Mouse (Mus musculus): ENCODE data around the gene Usp47.

DNA sequence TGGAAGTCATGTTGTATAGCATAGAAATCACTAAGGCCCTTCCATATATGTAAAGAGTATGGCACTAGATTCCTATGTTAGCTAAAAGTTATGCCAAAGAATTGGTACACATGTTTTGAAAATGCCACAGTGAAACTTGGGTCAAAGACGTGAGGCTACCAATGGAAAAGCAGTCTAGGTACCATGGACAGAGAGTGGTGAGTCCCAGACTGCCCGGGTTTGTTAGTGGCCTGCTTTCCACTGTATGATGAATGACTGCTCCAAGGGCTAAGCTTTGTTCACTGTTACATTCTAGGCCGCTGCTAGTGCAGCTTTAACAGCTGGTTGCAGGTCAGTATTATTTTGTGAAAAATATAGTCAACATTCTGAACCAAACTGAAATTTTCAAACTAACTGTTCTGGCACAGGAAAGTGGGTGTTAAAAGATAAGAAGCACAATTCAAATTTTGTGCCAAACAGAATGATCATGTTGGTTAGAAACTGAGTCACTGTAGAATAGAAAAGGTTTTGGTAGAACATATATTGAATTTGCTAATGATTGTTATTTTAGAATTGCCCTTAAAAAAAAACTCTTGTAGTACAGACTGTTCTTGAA lies 22.6 kb downstream of the Usp47 start:
- TF ChIP-seq POU5F1 (IDR thresholded peaks at IDR 0.05; ENCODE audit: borderline replicate concordance, low read length) (no peak), CTCF (conservative IDR thresholded peaks at IDR 0.05; ENCODE audit: low read length) (no peak), NANOG (IDR thresholded peaks at IDR 0.05; ENCODE audit: borderline replicate concordance, low read length) (no peak)
